Mouse (Mus musculus) gastrocnemius, adult 18-20 months (tissue): Measurements from ENCODE around the gene Slc9a3r1. TPM values are rescaled to one million over a fixed set of nuclear protein-coding genes. Genes with fewer than 3 reads are reported as not detected.

Source experiments
- DNase-seq: peaks from one replicate; pipeline ENCODE4 v3.0.0; 2021; ENCODE audit warnings: low spot score
- total RNA-seq, 2 experiments: library from RNA; stranded (reverse); gene quantifications; 2 replicates each; pipeline ENCODE4 v1.2.3; 2021

Gene Slc9a3r1
- total RNA-seq, 2 experiments from 2014 or later = 1.6 to 1.9 TPM

DNA sequence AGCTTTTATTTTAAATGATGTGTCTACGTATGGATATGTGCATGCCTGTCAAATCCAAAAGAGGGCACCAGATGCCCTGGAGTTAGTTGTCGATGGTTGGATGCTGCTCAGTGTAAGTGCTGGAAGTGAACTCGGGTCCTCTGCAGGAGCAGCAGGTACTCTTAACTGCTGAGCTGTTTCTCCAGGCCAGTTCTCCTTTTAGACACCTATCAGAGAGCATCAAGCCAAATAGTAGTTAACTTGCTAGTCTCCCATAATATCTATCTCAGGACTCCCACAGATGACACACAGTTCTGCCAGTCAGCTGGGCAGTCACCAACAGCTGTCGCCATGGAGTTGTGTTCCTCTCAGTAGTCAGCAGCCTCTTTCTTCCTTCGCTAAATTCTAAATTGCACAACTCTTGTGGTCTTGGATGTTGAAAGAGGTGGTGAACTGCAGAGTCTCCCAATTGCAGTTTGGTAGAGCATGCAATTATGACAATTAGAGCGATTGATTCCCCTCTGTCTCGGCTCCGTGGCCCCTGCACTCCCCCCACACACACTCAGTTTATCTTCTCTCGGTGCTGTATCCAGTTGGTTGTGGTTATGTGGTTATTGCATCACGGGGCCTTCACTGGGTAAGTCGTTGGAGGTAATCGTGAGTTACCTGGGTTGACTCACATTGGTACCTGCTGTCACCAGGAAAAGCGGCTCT, 25.5 kb downstream of the Slc9a3r1 start:
- DNase-seq = no peak

DNA sequence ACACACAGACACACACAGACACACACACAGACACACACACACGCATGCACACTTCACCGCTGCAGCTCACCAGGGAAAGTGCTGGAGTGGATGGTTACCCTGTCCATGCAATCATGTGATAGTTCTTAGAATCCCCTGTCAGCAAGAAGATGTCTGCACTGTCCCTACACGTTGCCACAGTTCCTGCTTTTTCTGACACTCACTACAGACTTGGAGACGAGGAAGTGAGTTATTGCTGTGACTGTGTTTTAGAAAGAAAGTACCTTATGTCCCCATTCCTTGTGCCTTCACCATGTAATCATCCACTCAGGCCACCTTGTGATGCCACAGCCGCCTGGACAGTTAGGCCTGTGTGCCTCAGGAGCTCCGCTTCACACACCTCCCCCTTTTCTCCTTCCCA, 26.2 kb downstream of the Slc9a3r1 start:
- DNase-seq = no peak

DNA sequence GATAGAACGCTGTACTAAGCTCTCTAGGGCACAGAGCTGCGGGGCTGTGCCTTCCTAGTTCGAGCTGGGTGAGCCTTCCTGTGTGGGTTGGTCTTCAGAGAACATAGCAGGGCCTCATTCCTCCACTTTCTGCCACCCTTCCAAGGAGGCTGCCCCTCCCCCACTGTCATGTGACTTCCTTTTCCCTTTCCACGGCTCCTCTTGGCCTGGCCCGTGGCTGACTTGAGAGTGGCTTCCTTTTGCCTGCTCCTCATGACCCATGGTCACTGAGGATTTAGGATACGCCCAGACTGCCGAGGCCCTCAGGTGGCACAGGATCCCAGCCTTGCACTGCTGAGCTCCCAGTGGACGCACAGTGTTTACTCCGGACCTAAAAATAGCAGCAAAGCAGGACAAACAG, 29.0 kb downstream of the Slc9a3r1 start:
- DNase-seq = peak; percentile 62

DNA sequence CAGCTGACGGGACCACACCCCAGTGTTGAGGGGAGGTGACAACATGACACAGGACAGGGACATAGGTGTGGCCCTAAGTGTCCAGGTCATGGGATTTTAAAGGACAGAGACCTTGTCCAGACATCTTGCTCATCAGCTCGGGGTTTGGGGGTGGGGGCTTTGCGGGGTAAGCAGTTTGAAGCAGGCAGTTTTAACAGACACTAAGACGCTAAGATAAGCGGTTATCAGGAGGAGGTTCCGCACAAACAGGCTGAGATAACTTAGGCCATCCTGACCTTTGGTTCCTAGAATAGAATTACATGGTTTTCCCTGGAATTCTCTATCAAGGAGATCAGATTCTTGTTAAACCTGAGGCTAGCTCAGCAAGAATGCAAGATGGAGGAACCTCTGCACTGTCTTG, 31.6 kb downstream of the Slc9a3r1 start:
- no peak for DNase-seq

DNA sequence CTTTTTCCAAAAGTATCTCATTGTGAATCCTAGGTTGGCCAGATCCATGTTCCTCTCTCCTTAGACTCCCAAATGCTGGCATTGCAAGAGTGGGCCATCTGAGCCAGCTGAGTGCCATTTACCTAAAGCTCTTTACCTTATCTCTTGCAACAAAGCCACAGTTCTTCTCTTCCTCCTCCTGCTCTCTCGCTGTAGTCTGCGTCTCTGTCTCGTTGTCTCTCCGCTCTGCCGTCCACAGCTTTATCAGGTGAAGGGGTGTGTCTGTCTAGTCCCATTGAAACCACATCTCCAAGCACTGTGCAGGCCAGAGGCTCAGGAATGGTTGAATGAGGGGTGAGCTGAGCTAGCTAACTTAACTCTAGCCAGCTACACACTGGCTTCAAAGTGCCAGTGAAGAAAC, 32.8 kb downstream of the Slc9a3r1 start:
- no peak for DNase-seq

DNA sequence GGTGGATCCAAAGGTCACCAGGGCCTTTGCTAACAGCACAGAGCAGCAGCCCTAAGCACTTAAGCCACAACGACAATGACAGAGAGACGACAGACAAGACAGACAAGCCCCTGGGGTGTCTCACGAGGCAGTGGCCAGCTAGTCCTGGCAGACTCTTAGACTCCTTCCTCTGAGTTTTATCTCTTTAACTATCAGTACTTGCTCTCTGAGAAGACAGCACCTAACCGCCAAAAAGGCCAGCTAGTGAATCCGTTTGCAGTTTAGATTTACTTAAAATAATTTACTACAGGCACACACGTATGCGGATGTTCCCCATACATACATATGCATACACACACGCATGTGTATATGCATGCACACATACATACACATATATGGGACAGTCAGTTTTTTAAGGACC, 34.4 kb downstream of the Slc9a3r1 start:
- no peak for DNase-seq

DNA sequence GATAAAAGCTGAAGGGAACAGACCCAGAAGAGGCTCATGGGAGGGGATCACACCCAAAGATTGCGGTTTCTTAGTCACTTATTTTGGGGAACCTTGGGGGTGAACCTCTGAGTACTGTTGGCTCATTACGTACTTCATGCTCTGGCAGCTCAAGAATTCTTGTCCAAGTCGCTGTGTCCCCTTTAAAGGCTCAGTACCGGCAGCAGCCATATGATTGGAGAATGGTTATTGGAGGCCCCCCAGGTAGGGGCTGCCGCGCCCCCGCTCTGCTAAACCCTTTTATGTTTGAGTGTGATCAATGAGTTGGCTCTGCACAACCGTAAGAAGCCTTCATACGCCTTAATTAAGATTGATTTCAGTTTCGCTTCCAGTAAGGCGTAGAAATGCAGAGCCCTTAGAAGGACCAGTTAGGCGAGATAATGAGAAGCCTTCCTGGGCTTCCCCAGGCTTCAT, 35.8 kb downstream of the Slc9a3r1 start:
- no peak for DNase-seq

DNA sequence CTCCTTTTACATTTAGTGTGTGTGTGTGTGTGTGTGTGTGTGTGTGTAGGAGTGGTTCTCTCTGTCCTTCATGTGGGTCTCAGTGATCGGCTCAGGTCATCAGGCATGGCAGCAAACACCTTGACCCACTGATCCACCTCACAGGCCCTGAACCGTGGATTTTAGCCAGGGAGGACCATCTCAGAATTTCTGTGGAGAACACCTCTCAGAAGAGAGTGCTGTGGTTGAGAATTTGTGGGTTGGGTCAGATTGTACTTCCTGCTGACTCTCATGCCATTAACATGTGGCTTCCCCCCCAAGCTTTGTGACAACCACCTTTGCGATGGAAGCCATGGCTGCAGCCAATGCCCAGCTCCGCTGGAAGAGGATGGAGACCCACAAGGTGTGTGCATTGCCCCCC, 37.4 kb downstream of the Slc9a3r1 start:
- DNase-seq = no peak

DNA sequence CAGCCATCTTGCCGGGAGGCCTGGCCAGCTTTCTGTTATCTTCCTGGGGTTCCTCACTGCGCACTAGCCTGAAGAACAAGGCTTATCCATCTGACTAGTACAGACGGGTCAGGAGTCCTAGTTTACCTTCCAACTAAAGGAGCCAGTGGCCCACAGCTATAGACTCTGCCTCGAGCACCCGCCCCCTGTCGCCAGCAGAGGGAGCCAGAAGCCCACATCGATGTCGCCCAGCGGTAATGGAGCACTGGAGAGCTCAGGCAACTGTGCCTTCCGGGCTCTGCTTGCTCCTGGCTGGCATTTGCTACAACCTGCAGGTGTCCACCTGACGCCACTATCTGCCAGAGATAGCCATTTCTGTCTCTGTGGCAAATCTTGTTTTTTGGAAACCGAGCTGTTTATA, 39.2 kb downstream of the Slc9a3r1 start:
- DNase-seq = peak; percentile 83

GRCm38 (mm10) chr11:115202756-115203155, 39.6 kb downstream of the Slc9a3r1 start:
- no peak for DNase-seq

GRCm38 (mm10) chr11:115208126-115208525, 45.0 kb downstream of the Slc9a3r1 start:
- DNase-seq = no peak

DNA sequence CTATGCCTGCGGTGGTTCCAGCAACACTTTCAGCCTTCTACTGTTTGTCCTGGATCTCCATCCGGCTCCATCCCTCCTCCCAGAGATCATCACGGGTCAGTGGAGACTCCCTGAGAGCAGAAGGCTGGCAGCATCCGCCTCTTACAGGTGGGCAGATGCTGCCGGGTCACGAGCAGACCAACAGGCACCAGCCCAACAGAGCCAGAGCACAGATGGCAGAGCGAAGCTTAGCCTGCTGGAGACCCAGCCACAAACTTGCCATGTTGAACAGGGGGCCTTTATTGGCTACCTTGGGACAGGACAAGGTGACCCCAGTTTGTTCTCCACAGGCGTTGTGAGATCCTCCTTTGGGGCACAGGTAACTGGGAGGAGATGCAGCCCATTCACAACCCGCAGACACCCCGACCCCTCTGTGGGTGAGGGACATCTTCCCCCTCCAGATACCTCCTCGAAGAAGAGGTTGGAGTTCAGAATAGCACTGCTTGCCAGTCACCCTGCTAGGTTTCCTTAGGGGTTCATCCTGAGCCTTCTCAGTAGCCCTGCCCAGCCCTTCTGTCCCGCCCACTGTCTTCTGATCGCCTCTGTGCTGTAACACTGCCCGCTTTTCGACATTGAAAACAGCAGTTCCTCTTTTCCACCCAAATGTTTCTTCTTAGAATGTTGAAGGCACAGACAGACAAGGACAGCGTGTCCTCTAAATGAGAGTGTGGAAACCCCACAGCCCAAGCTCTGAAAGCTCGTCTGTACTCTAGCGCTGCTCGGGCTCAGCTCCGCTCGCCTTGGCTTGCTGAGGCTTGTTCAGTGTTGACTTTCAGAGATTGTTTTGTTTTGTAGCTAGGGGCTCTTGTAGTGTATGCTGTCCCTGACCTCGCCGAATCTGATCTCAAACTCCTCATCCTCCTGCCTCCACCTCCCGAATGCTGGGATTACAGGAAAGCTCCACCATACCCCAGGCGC, 45.9 kb downstream of the Slc9a3r1 start:
- no peak for DNase-seq

DNA sequence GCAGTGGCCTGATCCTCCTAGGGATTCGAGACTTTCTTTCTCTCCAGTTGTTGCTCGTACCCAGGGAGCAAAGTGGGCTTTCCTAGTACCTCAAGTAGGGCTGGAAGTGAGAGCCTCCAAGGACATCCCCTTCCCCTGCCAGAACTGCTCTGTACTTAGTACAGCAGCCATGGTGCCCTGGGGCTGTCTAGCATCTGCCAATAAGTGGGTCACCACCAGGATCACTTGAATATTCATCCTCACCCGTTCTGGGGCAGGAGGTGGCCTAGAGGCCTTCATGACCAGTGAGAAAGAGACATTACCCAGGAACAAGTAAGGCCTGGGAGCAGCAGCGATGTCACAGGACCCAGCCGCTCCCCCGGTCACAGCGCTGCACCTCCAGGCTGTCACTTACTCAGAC, 46.8 kb downstream of the Slc9a3r1 start:
- DNase-seq = no peak

- DNase-seq = no peak
Observed at GRCm38 (mm10) chr11:115212116-115212515, 49.0 kb downstream of the Slc9a3r1 start.

- DNase-seq = no peak
Observed at GRCm38 (mm10) chr11:115215123-115215522, 52.0 kb downstream of the Slc9a3r1 start.

DNA sequence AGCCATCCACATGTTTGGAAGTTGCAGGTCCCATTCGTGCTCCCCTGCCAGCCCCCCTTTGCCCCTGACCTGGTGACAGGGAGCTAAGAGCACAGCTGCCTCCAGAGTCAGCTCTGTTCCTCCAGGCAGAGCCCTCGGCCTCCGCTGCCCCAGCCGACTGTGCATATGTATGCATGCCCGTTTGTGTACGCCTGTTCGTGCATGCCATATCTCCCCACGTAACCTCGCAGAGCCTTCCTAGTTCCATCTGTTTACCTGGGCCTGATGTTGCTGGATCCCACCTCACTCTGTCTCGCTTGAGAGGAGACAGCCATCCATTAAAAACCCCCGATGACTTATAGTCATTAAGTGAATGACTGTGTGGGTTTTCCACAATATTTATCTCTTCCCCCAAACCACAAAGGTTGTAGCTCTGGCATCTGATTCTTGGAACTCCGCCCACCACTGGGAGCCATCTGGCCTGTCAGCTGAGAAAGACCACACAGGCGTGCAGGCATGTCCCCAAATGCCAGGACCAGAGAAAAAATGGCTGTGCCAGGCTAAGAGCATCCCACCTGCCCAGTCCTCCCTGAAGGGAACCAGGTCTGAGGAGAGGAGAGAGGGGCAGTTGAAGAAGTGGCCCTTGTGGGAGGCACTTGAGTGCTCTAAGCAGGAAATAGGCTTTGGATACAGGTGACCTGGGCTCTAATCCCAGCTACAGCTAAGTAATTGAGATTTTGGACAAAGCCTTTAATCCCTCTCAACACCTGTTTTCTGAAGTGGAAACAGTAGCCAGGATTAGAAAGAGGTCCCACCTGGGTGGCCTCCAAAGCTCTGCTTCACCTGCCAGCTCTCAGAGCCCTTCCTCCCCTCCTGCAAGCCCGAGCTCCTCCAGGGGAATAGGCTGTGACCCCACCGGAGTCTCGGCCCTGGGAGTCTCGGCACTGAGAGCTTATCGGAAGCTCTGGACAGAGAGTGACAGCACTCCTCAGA, 54.6 kb downstream of the Slc9a3r1 start:
- no peak for DNase-seq

DNA sequence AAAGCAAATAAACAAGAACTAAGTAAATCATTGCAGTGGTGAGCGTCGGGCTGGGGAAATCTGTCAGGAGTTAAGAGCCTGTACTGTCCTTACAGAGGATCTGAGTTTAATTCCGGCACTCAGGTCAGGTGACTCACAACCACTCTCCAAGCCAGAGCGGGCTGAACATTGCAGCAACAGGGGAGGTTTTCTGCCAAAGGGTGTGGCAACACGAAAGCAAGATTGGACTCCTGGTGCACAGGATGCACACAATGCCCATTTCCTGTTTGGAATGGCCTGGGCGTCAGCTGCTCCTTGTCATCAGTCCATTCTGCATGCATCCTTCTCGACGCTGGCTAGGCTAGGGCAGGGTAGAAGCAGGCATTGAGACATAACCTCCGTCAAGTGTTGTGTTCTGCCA, 56.1 kb downstream of the Slc9a3r1 start:
- peak; percentile 72 for DNase-seq

DNA sequence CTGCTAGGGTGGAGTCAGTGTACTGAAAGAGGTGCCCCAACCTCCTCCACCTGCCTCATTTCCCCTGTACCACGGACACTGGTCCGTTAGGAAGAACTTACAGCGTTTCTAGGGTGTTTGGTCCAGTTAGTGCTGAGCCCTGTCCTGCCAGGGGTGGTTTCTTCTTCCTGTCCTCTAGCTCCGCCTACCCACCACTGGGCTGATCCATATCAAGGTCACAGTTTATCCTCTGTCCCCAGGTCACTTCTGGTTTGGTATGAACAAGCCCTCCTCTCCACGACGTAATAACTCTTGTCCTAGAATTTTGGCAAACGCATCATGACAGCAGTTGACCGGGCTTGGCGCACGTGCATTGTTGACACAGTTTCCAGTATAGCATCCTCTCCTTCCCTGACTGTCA, 56.5 kb downstream of the Slc9a3r1 start:
- DNase-seq = no peak

DNA sequence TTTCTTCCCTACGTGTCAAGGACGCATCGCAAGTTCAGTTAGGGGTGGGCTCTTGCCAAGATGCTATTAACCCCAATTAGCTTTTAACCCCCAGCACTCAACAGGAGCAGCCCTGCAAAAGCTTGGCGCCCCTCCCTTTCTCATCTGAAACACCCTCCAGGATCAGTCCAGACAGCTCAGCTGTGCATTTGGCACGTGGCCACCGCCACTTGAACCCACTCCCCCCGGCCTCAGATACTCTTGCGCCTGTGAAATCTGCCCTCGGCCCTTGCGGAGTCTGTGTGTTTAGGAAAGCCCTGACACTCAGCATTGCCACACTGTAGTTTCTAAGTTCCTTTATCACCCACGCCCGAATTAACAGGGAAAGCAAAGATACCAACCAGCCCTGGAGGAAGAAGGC, 58.9 kb downstream of the Slc9a3r1 start:
- no peak for DNase-seq

- DNase-seq = no peak
Observed at GRCm38 (mm10) chr11:115222570-115222969, 59.4 kb downstream of the Slc9a3r1 start.

DNA sequence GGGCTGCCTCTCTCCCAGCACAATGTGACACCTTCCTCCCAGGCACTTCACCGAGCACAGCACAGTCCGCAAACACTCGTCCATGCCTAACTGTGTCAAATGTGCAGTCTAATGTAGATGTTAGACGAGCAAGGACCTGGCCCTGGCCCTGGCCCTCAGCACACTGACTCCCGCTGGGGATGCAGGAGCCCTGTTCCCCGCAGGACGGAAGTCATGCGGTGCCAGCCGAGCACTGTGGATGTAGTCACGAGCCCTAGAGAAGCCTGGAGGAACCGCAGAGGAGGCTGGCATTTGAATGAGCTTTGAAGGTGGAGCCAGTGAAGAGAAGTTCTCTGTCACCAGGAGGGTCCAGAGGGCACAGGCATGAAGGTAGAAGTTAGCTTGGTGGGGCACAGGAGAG, 60.3 kb downstream of the Slc9a3r1 start:
- no peak for DNase-seq

DNA sequence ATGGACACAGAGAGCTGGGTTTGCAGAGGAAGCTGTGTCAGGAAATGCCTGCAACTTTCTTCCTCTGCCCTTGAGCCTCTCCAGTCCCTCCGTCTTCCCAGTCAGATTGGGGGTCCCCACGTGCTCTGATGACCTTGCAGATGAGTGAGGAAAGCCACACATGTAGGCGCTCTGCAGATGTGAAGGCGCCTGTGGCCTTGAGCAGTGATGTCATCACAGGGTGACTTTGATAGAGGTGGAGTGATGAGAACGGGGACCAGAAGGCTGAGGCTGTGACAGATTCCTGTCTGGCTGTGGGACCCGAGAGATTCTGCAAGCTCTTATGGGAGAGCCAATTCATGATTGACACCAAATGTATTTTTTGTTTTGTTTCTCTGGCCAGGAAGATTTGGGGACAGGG, 60.7 kb downstream of the Slc9a3r1 start:
- DNase-seq = no peak
